Mouse (Mus musculus) adrenal gland, postnatal 10 days (tissue): Measurements from ENCODE around the gene 2810004N23Rik. TPM values are rescaled to one million over a fixed set of nuclear protein-coding genes. Genes with fewer than 3 reads are reported as not detected.

Experiments used
- DNase-seq: peaks from one replicate; pipeline ENCODE4 v3.0.0; 2021; ENCODE audit warnings: mixed read lengths
- total RNA-seq, 2 experiments: library from RNA; stranded (reverse); gene quantifications; 2 replicates each; pipeline ENCODE4 v1.2.3; 2021

Gene 2810004N23Rik
- total RNA-seq, 2 experiments from 2014 or later: 23.6 to 27.4 TPM

- peak; percentile 43 for DNase-seq
These were observed 42.8 kb downstream of the 2810004N23Rik start for GRCm38 (mm10) chr8:124820125-124820524.

GRCm38 (mm10) chr8:124819612-124820115 lies 43.3 kb downstream of the 2810004N23Rik start:
- no peak for DNase-seq

- DNase-seq: no peak
These were observed 45.6 kb downstream of the 2810004N23Rik start for GRCm38 (mm10) chr8:124817361-124817760.

GRCm38 (mm10) chr8:124816866-124817265 lies 46.1 kb downstream of the 2810004N23Rik start:
- no peak for DNase-seq

GRCm38 (mm10) chr8:124815870-124816269 lies 47.0 kb downstream of the 2810004N23Rik start:
- no peak for DNase-seq

DNA sequence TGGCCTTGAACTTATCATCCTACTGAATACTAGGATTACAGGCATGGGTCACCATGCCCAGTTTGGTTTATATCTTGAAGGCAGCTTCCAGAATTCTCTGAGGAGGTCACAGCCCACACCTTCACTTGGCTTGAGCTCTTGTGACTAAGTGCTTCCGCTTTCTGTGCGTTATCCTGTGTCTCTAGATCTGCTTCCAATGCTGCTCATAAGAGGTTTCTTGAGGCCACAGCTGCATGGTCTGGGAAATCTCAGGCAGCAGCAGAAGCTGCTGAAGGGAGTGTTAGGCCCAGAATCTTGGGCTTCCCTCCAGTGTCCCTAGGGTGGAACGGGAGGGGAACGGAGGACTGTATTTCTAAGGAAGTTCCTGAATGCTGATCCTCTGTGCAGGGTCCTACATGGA lies 49.6 kb downstream of the 2810004N23Rik start:
- DNase-seq: no peak

DNA sequence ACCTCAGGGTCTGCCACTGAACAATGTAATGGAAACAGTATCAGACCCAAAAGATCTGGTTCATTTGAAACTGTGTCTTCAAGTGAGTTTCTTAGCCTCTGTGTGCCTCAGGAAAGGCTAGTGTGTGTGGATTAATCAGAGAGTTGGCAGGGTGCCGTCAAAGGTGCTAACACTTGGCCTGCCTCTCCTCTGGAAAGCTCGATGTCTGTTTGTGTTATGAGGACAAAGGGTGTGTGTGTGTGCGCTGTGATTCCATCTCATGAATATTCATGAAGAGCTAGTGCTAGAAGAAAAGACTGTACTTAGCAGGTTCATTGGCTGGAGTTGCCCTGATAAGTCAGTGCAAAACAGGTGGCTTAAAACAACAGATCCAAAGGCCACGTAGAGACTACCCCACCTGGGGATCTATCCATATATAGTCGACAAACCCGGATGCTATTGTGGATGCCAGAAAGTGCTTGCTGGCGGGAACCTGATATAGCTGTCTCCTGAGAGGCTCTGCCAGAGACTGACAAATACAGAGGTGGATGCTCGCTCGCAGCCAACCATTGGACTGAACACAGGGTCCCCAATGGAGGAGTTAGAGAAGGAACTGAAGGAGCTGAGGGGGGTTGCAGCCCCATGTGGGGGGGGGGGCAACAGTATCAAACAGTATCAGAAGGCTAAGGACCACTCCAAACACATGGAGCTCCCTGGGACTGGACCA lies 52.1 kb downstream of the 2810004N23Rik start:
- no peak for DNase-seq

DNA sequence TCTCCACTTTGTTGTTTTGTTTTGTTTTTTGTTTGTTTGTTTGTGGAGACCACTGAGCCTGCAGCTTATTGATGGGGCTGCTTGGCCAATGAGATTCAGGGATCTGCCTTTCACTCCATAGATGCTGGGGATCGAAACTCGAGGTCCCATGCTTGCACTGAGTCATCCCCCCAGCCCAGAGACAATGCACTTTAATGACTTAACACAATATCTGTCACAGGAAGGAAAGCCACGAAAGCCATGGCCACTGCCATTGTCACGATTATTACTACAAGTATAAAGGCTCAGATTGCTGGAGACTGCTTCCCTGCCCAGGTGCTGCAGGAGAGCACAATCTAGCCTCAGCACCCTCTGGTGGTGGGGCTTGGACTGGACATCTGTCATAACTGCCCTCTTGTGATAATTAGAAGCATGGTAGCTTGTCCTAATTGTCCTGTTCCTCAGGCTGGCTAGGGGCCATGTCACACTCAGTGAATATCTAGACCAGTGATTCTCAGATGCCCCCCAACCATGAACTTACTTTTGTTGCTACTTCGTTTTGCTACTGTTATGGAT lies 52.8 kb downstream of the 2810004N23Rik start:
- no peak for DNase-seq

- DNase-seq: no peak
These were observed 53.5 kb downstream of the 2810004N23Rik start for GRCm38 (mm10) chr8:124809419-124809818.

DNA sequence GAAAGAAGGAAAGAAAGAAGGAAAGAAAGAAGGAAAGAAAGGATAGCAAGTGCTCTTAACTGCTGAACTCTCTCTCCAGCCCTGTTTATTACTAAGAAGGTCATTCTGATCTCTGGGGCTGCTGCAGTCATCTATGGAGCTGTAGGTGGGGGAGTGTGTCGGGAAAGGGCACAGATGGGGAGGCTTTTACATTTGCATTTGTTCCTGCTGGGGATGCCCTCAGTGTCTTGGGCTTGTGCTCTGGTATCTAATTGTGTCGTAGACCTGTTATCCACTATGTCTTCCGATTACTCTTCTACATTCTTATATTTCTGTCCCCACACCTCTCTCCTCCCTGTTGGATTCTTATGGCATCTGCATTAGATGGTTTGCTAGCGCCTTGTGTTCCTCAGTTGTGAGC lies 56.9 kb downstream of the 2810004N23Rik start:
- no peak for DNase-seq

- no peak for DNase-seq
These were observed 58.9 kb downstream of the 2810004N23Rik start for GRCm38 (mm10) chr8:124803824-124804702.

DNA sequence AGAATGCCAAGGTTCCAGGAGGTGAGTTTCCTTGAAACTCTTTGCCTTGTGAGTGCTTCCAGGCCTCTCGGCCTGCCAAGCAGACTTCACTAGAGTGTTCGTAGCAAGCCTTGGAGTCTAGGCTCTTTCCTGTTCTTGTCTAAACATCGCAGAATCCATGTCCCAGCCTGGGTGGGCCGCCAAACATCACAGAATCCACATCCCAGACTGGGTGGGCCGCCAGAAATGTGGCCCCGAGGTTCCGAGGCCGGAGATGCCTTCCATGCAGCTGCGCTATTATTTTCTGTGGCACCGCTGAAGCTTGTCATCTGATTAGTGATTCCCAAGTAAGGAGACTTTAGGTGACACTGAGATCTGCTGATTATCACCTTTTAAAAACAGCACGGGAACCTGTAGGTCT lies 62.4 kb downstream of the 2810004N23Rik start:
- DNase-seq: no peak

DNA sequence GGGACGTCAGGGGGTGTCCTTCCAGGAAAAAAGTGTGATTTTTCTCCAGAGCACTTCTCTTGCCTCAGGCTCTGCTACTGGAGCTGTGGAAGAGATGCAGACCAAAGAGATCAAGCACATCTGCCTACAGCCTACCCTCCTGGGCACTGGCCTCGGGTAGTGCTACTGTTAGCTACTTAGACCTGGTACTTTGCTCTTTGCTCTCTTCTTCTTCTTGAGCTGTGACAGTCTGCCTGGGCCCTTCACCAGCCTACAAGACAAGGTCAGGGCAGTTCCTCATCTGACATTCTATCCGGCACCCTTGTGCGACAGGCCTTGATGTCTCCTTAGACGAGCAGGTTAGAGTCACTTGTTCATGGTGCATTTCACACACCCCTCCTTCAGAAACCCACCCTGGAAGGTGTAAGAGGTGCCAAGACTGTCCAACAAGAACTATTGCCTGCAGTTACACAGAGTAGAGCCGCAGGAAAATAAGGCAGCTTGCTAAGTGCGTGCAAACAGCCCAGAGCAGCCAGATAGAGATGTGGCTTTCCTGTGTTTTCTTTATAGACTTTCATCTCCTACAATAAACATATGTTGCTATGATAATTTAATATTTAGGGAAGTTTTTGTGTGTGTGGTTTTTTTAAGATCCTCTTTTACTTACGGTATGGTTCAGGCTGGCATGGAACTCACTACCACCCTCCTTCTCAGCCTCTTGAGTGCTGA lies 67.0 kb downstream of the 2810004N23Rik start:
- DNase-seq: no peak

DNA sequence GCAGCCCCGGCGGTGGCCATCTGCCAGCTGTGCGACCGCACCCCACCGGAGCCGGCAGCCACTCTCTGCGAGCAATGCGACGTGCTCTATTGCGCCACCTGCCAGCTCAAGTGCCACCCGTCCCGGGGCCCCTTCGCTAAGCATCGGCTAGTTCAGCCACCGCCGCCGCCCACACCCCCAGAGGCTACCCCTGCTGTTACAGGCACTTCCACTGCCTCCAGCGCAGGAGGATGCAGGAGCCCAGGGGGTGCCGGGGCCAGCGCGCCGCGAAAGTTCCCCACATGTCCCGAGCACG lies 68.5 kb downstream of the 2810004N23Rik start:
- DNase-seq: peak; percentile 75

- DNase-seq: peak; percentile 33
These were observed 69.0 kb downstream of the 2810004N23Rik start for GRCm38 (mm10) chr8:124793661-124794485.

GRCm38 (mm10) chr8:124793172-124793651 lies 69.7 kb downstream of the 2810004N23Rik start:
- peak; percentile 98 for DNase-seq

DNA sequence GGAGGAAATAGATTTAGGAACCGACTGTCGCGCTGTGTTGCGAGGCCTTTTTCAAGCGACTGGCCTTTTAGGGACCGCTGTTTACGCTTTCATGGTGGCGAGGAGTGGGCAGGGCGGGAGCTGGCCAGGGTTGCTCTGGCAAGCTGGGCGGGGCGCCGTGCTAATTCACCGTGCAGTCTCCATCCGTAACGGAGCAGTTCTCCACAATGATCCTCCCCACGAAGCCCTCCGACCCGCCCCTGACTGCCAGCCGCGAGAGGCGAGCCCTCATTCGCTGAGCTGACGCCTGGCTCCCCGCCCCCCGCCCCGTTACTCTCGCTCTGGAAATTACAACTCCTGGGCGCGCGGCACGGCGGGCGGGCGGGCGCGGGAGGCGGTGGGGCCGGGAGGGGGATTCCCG lies 70.2 kb downstream of the 2810004N23Rik start, which contains the start of gene Trim67:
Trim67 (plus strand) TSS at position 385 of the 400 bp plus-strand sequence.
- peak; percentile 66 for DNase-seq

DNA sequence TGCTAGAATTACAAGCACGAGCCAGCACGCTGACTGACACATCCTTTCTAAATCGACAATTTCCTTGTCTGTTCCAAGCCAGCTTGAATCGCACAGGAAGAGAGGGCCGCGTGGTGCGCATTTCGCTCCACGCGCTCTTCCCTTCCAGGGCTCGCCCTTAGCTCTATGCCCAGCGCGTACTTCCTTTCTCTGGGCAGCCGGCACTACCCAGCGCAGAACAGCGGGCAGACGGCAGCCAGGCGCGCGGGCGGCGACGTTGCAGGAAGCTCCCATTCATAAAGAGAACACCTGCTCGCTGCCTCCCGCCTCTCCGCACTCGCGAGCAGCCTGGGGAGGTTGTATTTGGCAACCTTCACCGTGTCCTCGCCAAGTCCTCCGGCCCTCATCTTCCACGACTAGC lies 70.7 kb downstream of the 2810004N23Rik start:
- peak; percentile 37 for DNase-seq

DNA sequence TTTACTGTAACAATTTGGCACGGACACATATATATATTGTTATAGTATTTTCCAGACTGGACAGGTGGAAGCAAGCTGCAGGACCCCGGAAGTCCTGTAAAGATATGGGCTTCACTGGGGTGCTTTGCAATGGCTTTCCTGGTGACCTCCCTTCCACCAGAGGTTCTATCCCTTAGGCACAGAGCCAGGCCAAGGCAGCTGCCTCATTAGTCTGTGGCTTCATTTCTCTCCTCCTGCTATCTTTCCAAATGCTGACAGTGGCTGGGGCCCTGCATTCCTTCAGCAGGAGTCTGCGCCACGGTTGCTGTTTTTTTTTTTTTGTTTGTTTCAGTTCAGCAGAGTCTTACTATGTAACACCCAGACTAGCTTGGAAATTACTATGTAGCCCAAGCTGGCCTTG lies 71.2 kb downstream of the 2810004N23Rik start:
- DNase-seq: no peak

- DNase-seq: no peak
These were observed 72.2 kb downstream of the 2810004N23Rik start for GRCm38 (mm10) chr8:124790676-124791075.
